Mouse (Mus musculus) T-cell, adult 2 months (primary cell): ENCODE data around the gene Kctd20.
A peak's percentile ranks its signal among the peaks of the same experiment; 100 is the strongest.

Source experiments
- DNase-seq: peaks from one replicate; pipeline ENCODE4 v3.0.0; 2022; ENCODE audit warnings: low spot score

Kctd20 gene

DNA sequence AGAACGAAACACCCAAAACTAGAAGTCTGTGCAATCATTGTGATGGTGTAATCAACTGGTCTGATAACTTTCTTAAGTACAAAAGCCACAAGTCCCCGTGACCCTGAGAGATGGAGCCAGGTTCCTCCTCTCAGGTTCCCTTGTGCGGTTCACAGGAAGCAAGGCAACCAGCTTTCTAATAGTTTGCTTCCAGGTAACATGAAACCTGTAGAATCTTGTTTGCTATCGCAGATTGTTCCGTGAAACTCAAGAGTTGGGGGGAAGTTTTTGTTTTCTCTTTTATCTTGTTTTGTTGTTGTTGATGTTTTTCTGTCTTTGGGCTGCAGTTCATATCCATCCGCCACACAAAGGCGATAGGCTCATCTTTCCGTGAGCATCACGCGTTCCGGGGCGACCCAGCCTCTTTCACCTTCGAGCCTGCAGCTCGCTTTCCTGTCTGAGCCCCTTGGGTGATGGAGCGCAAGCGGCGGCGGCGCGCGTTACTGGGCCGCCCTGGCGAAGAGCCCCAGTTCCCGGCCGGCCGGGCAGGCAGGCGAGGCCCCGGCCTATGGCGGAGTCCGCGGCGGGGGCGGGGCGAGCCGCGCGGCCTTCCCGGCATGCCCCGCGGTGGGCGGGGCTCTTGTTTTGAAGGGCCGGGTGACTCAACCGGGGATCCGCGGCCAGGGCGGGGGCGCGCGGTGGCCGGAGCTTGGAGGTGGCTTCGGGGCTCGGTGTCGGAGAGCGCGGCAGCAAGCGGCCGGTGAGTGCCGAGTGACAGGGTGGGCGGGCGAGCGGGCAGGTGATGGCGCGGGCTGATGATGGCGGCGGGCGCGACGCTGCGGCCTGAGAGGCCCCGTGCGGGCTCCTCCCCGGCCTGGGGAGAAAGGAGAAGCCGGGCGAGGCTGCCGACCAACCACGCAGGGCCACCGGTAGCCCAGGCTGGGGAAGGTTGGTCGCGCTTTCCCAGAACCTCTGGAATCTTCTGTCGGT, at the start of gene Kctd20:
TSS of gene Kctd20 (plus strand) at position 120 of the 969 bp plus-strand sequence.
- peak; percentile 87 for DNase-seq

DNA sequence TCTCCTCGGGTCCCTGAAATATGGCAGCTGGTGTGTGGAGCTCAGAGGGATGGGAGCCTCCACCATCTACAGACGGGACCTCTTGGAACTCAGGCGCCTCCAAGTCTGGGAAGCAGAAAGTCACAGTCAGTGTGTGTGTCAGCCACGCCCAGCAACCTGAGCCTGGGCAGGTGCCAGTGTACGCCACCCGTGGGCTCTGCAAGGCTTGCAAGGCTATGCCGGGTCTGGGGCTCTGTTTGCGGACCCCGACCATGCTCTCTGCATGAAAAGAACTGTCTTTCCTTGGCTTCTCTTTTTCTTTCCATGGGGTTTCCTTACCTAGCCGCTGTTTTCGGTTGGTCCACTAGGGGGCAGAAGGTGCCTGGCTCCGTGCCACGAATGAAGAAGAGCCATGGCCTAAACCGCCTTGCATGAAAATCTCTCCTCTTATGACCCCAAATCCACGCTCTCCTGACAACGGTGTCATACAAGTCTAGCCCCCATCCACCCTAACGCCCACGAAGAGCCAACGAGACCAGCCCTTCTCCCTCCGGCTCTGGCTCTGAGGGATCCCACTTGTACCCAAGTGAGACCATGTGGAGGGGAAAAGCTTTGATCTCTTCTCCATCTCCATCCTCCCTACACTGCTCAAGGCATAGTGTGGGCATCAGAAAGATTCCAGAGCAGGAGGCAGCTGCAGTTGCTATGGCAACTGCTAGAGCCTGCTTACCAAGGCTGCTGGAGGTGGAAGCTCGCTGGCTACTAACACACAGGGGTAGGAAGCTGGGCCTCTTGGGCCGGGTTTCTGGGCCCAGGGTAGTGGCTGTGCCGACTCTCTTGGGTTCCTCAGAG, 47.0 kb upstream of the Kctd20 start:
- DNase-seq: peak; percentile 54

DNA sequence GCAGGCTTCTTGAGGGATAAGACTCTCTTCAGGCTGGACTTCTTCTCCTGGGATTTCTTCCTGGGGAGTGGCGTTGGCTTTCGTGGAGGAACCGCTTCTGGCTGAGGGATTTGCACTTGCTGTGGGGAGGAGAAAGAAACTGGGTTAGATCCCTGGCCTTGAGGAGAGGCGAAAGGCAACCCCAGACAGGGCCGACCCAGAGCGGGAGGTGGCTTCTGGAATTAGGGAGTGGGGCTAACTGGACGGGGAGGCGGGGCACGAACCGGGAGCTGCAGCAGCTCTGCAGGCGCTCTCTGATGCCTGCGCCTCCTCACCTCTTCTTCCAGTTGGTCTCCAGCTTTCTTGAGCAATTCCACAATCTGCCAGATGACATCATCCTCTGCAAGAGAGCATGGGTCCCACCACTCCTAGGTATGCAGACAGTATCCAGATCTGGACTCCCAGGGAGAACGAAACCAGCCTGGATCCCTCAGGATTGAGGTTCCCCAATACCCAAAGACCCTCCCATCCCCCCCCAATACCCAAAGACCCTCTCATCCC, 46.3 kb upstream of the Kctd20 start:
- DNase-seq: no peak

DNA sequence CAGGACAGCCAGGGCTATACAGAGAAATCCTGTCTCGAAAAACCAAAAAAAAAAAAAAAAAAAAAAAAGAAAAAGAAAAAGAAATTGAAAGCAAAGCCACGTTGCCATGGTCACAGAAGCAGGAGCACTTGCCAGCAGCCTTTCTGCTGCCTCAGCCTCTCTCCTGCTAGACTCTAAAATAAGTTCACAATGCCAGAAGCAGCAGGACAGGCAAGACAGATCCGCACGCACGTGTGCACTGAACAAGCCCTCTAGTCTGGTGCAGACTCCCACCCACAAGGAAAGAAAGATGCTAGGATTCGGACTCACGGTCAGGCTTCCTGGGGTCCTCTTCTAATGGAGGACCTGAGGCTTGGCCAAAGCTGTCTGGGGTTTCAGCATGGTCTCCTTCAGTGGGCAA, 43.8 kb upstream of the Kctd20 start:
- DNase-seq: peak; percentile 27

DNA sequence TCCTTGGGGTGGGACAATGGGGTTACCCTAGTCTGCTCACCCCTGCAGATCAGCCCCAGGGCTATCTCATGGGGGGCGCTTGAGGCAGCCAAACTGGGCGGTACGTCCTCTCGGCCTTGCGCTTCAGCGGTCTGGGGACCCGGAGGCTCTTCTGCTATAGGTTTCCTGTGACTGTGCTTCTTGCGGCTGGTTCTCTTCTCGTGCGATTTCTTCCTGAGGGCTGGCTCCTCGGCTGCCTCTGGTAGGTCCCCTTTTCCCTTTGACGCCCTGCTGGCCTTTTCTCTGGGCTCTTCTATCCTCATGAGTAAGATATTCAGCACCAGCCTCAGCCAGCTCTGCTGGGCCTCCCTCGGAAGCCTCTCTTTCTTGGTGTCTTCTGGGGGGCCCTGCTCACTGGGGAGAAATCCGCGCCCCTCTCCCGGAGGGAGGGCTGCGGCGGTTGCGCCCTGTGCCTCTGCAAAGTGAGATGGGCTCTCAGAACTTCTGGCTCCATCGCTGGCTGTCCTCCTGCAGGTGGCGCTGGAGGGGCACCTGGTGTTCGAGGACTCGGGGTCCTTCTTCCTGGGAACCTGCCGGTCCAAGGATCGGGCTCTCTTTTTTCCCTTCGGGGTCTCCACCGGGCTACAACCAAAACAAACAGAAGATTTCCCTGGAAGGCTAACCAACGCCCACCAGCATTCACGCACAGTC, 42.4 kb upstream of the Kctd20 start:
- peak; percentile 52 for DNase-seq

DNA sequence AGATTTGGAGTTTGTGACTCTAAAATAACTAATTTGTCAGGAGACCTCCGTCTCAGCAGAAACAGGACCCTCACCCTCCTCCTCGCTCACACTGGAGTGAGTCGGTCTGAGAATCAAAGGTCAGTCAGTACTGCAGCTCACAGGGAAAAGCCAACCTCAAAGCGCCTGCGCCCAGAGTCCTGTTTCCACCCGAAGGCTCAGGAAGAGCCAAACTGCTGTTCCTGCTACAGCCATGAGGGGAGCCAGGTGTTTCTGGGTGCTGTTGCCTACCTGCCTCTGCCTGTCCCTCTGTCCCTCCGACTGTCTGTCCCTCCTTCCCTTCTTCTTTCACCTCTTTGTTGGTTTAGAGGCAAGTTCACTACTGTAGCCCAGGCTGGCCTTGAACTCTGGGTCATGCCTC, 41.6 kb upstream of the Kctd20 start:
- DNase-seq: no peak

DNA sequence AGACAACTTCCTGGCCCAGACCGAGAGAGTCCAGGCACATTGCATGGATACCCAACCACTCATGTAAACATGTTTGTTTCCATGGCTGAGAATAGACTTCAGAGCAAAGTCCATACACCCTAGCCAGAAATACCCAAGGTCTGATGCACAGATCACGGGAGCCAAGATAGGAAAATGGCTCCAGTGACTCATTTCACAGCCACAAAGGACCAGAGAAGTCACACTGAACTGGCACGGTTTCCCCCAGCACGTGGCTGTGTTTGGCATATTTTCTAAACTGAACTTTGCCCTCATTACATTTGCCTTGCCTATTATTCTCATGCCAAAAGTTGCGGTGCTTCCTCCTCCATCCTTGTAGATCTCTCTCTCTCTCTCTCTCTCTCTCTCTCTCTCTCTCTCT, 38.5 kb upstream of the Kctd20 start:
- DNase-seq: no peak

DNA sequence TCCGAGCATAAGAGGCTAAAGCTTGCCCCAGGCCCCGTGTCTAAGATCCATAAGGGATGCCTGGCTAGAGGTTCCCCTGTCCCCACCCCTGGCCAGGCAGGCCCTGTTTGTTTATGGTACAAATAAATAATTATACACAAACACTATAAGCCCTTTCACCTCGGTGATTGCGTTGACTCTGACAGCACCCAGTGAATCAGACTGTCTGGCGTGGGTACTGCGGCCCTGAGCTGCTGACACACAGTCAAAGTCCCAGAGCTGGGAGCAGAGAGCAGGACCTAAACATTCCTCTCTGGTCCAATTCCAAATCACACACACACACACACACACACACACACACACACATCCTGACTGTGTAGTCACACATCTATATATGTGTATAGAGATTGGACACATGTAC, 37.8 kb upstream of the Kctd20 start:
- no peak for DNase-seq

DNA sequence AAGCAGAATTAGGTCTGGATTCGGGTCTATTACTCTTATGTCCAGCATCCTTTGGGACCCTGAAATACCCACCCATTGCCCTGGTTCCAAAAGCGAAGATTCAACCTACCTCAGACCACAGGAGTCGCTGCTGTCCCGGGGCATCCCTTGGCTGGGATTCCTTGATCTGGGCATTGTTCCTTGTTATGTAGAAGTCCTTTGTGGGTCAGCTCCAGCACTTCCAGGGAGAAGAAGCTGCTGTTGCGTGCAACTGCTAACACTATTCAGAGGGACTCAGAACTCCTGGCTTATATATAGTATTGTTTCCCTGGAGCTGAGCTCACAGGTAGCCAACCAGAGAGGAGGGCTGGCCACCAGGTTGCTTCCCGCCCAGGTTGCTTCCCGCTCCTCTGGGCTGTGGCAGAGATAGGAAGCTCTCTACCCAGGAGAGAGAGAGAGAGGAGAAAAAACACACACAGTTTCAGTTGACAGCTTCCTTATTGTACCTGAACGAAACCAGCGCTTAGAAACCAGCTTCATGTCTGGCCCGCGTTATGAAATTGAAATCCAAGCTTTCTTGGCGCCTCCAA, 36.6 kb upstream of the Kctd20 start, which contains the start of gene 4930539E08Rik:
TSS of gene 4930539E08Rik (minus strand) at position 265 of the 569 bp plus-strand sequence.
- no peak for DNase-seq

DNA sequence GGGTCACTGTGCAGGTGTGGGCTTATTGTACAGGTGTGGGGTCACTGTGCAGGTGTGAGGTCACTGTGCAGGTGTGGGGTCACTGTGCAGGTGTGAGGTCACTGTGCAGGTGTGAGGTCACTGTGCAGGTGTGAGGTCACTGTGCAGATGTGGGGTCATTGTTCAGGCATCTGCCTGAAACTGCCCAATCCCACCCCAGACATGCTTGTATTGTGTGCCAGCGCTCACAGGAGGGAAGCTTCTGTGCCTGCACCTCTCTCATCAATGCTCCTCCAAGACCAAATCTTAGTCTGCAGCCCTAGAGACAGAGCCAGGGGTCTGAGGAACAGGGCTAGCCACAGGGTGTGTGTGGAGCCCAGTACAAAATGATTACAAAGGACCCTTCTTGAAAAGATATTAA, 35.2 kb upstream of the Kctd20 start:
- no peak for DNase-seq

DNA sequence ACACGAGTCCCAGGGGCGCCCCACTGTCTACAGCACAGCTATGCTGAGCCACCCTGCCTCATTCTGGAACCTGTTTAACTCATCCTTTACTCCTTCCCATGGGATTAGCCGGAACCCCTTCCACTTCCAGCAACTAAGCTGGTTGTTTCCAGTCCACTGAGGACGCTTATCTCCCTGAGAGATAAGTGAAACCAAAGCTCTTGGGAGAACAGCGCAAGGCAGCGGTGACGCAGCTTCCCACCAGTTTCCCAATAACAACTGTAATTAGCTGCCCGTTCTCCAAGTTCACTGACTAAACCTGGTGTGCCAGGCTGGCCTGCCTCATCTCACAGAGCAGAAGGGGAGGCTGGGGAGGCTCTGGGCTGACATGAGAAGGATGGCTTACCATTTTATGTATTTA, 30.7 kb upstream of the Kctd20 start:
- DNase-seq: no peak

DNA sequence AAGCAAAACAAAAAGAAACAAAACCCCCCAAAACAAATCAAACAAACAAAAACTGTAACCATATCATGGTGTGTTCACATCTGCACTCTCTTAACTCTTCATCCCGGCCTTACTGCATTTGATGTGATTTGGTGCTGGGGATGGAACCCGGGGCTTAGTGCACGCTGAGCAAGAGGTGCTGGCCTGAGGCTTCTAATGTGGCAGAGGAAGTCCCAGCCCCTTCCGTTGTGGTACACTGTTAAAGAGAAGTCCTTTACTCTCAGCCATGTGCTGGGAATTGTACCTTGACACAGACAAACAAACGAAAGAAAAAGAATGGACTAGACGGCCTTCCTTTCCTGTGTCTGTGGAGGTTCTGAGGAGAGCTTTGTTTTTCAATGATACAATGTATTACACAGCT, 29.7 kb upstream of the Kctd20 start:
- DNase-seq: no peak

DNA sequence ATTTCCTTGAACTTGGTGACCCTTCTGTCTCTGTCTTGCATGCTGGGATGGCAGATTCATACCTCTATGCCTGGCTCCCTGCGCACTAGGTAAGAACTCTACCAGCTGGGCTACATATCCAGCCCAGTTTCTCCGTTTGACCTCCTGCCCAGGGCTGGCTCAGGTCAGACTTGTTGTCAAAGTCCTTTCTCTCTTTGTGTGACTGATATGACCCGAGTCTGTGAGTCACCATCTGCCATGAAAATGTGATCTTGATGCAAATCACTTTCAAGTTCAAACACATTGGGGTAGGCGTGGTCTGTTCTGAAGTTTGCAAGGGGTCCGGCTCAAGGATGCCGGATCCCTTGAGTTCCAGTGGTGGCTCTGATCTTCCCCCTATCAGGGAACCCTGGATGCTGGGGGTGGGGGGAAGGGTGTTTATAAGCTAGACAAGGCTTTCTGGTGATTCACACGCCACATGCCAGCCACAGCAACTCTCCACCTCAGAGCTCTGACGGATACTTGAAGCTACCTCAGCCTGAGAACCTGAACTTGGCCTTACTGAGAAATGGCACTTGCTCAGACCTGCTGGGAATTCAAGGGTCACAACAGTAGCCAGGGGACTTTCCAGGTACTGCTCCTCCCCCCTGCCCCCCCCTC, 26.7 kb upstream of the Kctd20 start:
- no peak for DNase-seq

DNA sequence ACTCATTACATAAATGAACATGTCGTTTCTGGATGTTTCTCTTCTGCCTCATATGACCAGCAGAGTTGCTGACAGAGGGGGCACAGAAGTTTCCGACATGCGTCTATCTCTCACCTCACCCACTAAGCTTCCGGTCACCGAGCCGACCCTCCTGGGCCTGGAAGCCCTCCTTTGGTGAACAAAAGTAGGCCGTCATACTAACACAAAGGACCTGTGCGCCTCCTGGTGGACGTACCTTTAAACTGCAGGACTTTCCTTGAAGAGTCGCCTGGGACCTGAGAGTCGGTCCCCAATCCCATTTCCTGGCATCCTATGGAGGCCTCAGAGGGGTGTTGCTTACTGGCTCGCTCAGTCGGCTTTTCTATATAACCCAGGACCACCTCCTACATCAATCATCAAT, 25.4 kb upstream of the Kctd20 start:
- DNase-seq: peak; percentile 64

DNA sequence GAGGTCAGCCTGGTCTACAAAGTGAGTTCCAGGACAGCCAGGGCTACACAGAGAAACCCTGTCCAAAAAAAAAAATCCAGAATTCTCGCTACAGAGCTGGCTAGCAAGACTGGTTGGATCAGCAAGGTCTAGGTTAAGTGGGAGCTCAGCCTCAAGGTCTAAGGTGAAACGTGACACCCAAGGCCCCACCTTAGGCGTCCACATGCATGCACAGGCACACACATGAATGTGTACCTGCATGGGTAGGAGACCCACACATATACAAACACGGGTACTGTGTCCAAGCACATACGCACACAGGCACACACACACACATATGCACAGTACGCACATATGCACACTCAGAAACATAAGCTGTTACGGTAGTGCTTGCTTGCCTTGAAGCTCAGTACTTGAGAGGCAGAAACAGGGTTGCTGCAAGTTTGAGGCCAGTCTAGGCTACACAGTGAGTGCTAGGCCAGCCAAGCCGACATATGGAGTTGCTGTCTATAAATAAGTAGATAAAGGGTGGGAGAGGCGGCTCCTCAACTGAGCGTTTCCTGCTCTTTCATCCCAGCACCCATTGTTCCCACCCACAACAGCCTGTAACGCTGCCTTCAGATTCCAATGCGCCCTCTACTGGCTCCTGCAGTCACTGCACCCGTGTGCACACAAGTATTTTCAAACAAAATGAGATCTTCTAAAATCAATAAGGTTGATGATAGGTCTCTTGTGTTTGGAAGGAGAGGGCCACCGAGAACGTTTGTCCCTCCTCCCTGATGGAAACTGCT, 24.7 kb upstream of the Kctd20 start:
- DNase-seq: peak; percentile 64

DNA sequence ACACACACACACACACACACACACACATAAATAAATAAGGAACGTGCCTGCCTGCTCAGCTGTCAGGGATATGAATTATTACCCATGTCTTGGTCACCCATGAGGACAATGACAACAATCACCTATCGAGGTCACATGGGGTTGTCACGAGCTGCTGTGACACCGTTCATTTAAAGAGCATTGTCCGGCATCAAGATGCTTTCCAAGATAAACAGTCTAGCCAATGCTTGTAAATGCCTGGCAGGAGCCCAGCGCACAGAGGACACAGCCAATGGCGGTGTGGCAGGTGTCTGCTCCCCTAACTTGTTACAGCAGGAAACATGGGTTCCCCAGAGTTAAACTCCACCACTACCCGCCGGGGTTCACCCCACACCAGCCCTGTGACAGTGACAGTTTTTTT, 23.7 kb upstream of the Kctd20 start:
- DNase-seq: no peak

DNA sequence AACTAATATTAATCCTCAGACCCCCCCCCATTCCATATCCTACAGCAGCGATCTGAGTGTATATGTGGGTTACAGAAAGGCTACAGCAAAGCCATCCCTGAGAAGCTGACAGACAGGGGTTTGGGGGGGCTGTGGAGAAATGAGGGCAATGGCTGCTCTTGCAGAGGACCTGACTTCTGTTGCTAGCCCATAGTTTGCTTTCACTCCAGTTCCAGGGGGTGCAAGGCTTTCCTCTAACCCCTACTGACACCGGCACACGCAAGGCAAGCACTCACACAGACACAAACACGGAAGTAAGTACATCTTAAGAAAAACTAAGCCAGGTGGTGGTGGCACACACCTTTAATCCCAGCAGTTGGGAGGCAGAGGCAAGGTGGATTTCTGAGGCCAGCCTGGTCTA, 22.4 kb upstream of the Kctd20 start:
- DNase-seq: no peak

DNA sequence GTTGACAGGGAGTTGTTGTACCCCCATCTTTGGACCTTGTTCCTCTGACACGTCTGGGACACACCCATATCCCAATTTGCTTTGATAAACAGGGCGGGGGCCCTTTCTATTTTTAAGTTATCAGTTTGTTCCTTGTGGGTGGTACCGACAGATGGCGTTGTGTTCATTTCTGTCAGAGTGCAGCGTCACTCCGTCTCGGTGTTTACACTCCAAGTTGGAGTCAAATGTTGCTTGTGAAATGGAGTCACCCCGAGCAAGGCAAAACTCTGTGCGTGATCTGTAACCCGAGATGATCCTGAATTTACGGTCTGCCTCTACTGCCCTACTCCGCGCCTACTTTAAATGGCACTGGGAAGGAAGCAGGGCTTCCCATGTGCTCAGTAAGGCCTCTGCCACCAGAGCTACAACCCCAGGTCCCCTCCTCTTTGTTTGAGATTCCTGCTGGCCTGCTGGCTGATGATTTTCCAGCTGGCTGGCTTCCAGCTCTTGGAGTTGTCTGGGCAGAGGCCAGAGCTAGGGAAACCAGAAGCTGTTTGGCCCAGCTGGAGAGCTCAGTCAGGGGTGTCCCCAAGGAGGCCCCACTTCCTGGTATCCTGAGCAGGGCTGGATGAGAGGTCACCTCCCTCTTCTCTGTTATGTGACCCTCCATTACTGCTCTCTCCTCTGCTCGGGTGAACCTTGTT, 21.2 kb upstream of the Kctd20 start:
- DNase-seq: no peak

DNA sequence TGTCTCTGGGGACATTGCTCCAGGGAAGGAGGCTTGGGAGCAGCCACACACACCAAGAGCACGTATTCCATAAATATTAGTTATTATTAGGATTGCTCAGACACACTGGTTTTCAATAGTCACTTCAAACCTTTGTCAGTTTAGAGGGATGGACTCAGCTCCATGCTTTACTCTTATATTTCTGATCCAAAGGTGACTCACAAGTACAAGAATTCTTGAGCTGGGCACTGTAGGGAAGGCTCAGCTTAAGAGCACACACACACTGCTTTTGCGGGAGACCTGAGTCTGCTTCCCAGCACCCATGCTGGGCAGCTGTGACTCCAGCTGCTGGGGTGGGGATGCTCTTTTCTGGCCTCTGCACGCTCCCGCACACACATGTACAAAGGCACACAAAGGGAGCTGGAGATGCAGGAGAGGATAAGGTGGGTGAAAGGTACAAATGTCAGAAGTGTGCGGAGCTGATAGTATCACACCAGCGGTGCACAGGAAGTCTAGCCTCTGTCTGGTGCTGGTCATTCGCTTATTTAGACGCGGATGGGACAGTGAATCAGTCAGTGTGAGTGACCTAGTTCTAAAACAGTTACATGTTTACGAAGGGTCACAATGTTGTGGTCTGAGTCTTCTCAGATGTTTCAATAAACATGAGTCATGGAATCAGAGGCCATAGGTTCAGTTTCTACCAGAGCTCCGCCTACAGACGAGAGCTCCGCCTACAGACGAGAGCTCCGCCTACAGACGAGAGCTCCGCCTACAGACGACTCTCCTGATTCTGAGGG, 20.1 kb upstream of the Kctd20 start:
- no peak for DNase-seq
